Mouse (Mus musculus) liver, embryonic 14.5 days (tissue): ENCODE data around the gene Col4a2. TPM values are rescaled to one million over a fixed set of nuclear protein-coding genes. Genes with fewer than 3 reads are reported as not detected.

Experiments used
- ATAC-seq: fragments of 200-750 bp; cut with Nextera tagmentation; 2 replicates; pipeline ENCODE4 v1.8.0; 2017; ENCODE audit warnings: moderate number of reproducible peaks, mild to moderate bottlenecking, moderate library complexity; ENCODE audit not compliant: insufficient read depth
- DNase-seq, 3 experiments: peaks; one replicate each; pipeline ENCODE4 v3.0.0-alpha.2; 2012 to 2013; ENCODE audit warnings: low read depth in 3 of 3, low spot score in 3 of 3
- H3K27ac ChIP-seq: fragments of 300-500 bp; sonication (generic); 2 replicates; pipeline ENCODE4 v1.5.1; 2014; ENCODE audit warnings: moderate library complexity, mild to moderate bottlenecking, control low read depth, inconsistent platforms
- H3K27me3 ChIP-seq: fragments of 300-500 bp; sonication (generic); 2 replicates; pipeline ENCODE4 v1.6.1; 2014; ENCODE audit warnings: mild to moderate bottlenecking, low read length, moderate library complexity; ENCODE audit not compliant: control insufficient read depth, insufficient read depth
- H3K36me3 ChIP-seq: fragments of 300-500 bp; sonication (generic); replicated peaks from 2 replicates; pipeline ENCODE4 v1.6.1; 2014; ENCODE audit warnings: low read depth; ENCODE audit not compliant: control insufficient read depth, insufficient read depth
- H3K4me1 ChIP-seq, 2 experiments: fragments of 200-500 bp in 1 of 2; fragments of 300-500 bp in 1 of 2; sonication (generic) in 1 of 2; replicated peaks; 2 replicates each; pipeline ENCODE4 v1.6.1; 2012 to 2014; ENCODE audit warnings: antibody characterized with exemption in 1 of 2, inconsistent platforms in 1 of 2, low read length in 1 of 2; ENCODE audit not compliant: control insufficient read depth in 2 of 2, insufficient read depth in 2 of 2
- H3K4me2 ChIP-seq: fragments of 300-500 bp; sonication (generic); 2 replicates; pipeline ENCODE4 v1.6.1; 2014; ENCODE audit warnings: low read depth, mild to moderate bottlenecking, control low read depth, moderate library complexity
- H3K4me3 ChIP-seq, 2 experiments: fragments of 200-500 bp in 1 of 2; fragments of 300-500 bp in 1 of 2; sonication (generic) in 1 of 2; 2 replicates each; pipeline ENCODE4 v1.5.1; 2012 to 2014; ENCODE audit warnings: low read depth in 2 of 2, low read length in 2 of 2, mild to moderate bottlenecking in 2 of 2, control low read depth in 1 of 2, inconsistent platforms in 1 of 2, moderate library complexity in 1 of 2; ENCODE audit not compliant: insufficient read depth in 1 of 2
- H3K9ac ChIP-seq: fragments of 300-500 bp; sonication (generic); replicated peaks from 2 replicates; pipeline ENCODE4 v1.6.1; 2014; ENCODE audit warnings: mild to moderate bottlenecking, control low read depth, moderate library complexity
- H3K9me3 ChIP-seq: fragments of 300-500 bp; sonication (generic); 2 replicates; pipeline ENCODE4 v1.6.1; 2016; ENCODE audit warnings: low read length, mixed read lengths; ENCODE audit not compliant: control insufficient read depth
- CTCF ChIP-seq: IDR thresholded peaks from 2 replicates; pipeline ENCODE4 v1.5.1; 2016; ENCODE audit warnings: antibody characterized with exemption, low read depth, control low read depth
- EP300 ChIP-seq: IDR thresholded peaks from 2 replicates; pipeline ENCODE4 v1.6.1; 2016; ENCODE audit warnings: antibody characterized with exemption, low read depth
- WGBS: fragments of 180-500 bp; shearing (Covaris S2); extraction: QIAGEN DNeasy Blood & Tissue Kit; methylation state at CpG from one replicate; pipeline ENCODE4 v1.1.7; 2014; ENCODE audit not compliant: insufficient replicate concordance; 5-methylcytosine and 5-hydroxymethylcytosine counted together
- polyA plus RNA-seq, 2 experiments: library from polyadenylated mRNA; depleted of rRNA in 1 of 2; stranded (reverse) in 1 of 2; unstranded in 1 of 2; fragments of >200 nt; fragmentation: Nextera tagmentation in 1 of 2; extraction: Ambion mirVana in 1 of 2; gene quantifications; 2 replicates each; pipeline versions ENCODE4 v1.2.1 to v1.2.3; 2012 to 2014

The Col4a2 gene
- polyA plus RNA-seq, 2 experiments, result 4.7 to 4.9 TPM

- Histone ChIP-seq H3K9me3 (no peaks in the 10 kb centered on the region), H3K36me3 (no peaks in the 10 kb centered on the region), H3K27ac (no peak overlapping the region), H3K27me3 (peaks cover 64% of the 10 kb centered on the region), H3K4me3 (peak overlapping the region; percentile 12 to 54), H3K9ac (no peak overlapping the region), H3K4me2 (peak overlapping the region; percentile 62), H3K4me1 (peaks cover 0 to 20% of the 10 kb centered on the region in 2 experiments; a peak in 2 of 4 replicates)
- ATAC-seq (no peak; the same call in 1 of the 2 replicates), DNase-seq (no peak)
- WGBS, result 8% methylated on average over 24 of the region's 24 CpGs
- TF ChIP-seq CTCF, result no peak
- TF ChIP-seq EP300, result no peak
Observed at GRCm38 (mm10) chr8:11476338-11477177, 164.0 kb downstream of the Col4a2 start.

GRCm38 (mm10) chr8:11477178-11477553 is 164.6 kb downstream of the Col4a2 start:
- no peak for ATAC-seq
- Histone ChIP-seq H3K36me3 (no peaks in the 10 kb centered on the region), H3K9me3 (no peaks in the 10 kb centered on the region), H3K27me3 (peaks cover 67% of the 10 kb centered on the region), H3K4me3 (peak overlapping the region; percentile 12 to 54), H3K4me2 (peak overlapping the region; percentile 62), H3K9ac (no peak overlapping the region), H3K27ac (no peak overlapping the region), H3K4me1 (peaks cover 0 to 16% of the 10 kb centered on the region in 2 experiments; a peak in 2 of 4 replicates)
- no peak for DNase-seq
- no peak for TF ChIP-seq EP300
- no peak for TF ChIP-seq CTCF
- 3% methylated on average over 9 of the region's 9 CpGs for WGBS

- TF ChIP-seq EP300 (no peak), CTCF (no peak)
- H3K9me3 ChIP-seq, result no peaks in the 10 kb centered on the region
- H3K27me3 ChIP-seq, result peaks cover 70% of the 10 kb centered on the region
- H3K4me2 ChIP-seq, result peak within 1 kb of the TSS; percentile 62
- peaks cover 0 to 13% of the 10 kb centered on the region in 2 experiments; a peak in 2 of 4 replicates for H3K4me1 ChIP-seq
- DNase-seq, result no peak
- H3K27ac ChIP-seq, result no peak within 1 kb of the TSS
- H3K4me3 ChIP-seq, result peak within 1 kb of the TSS; percentile 54 to 56
- ATAC-seq, result peak; percentile 48; the same call in 1 of the 2 replicates
- under 1% methylated on average over 60 of the region's 69 CpGs for WGBS
- H3K9ac ChIP-seq, result no peak within 1 kb of the TSS
- H3K36me3 ChIP-seq, result no peaks in the 10 kb centered on the region
Observed at GRCm38 (mm10) chr8:11477811-11478761, 165.5 kb downstream of the Col4a2 start, which contains the start of gene Rab20. Gene Rab20 (minus strand): TSS chr8:11478710.

- H3K36me3 ChIP-seq, result no peaks in the 10 kb centered on the region
- WGBS, result 4% methylated on average over 23 of the region's 23 CpGs
- DNase-seq (no peak), ATAC-seq (no peak)
- no peaks in the 10 kb centered on the region for H3K9me3 ChIP-seq
- no peak overlapping the region for H3K9ac ChIP-seq
- peak overlapping the region in 1 of 2 experiments; percentile 6; a peak in 2 of 4 replicates for H3K4me3 ChIP-seq
- TF ChIP-seq EP300 (no peak), CTCF (no peak)
- H3K27ac ChIP-seq, result no peak overlapping the region
- peaks cover 70% of the 10 kb centered on the region for H3K27me3 ChIP-seq
- H3K4me2 ChIP-seq, result peak overlapping the region; percentile 62
- H3K4me1 ChIP-seq, result peaks cover 0 to 10% of the 10 kb centered on the region in 2 experiments; a peak in 2 of 4 replicates
Observed at GRCm38 (mm10) chr8:11478807-11479527, 166.4 kb downstream of the Col4a2 start.
